Mouse (Mus musculus) ES-Bruce4 (cell line): Measurements from ENCODE around the gene Zyg11b. TPM values are rescaled to one million over a fixed set of nuclear protein-coding genes. Genes with fewer than 3 reads are reported as not detected.

ENCODE experiments used
- H3K27ac ChIP-seq: 2 replicates; pipeline ENCODE4 v1.5.1; 2012; ENCODE audit warnings: low read length, inconsistent platforms; ENCODE audit not compliant: insufficient read depth
- H3K27me3 ChIP-seq: 2 replicates; pipeline ENCODE4 v1.6.1; 2012; ENCODE audit warnings: mild to moderate bottlenecking, low read length, inconsistent platforms; ENCODE audit not compliant: control insufficient read depth, poor library complexity, insufficient read depth, severe bottlenecking
- H3K36me3 ChIP-seq: 2 replicates; pipeline ENCODE4 v1.6.1; 2012; ENCODE audit warnings: inconsistent platforms, mild to moderate bottlenecking, low read length, moderate library complexity; ENCODE audit not compliant: control insufficient read depth, poor library complexity, insufficient read depth, severe bottlenecking
- H3K4me1 ChIP-seq: one replicate; pipeline ENCODE4 v1.8.1; 2011; ENCODE audit warnings: low read length; ENCODE audit not compliant: control insufficient read depth, insufficient read depth
- H3K4me3 ChIP-seq: 2 replicates; pipeline ENCODE4 v1.5.1; 2011; ENCODE audit warnings: low read depth, mild to moderate bottlenecking, low read length
- H3K9ac ChIP-seq: 2 replicates; pipeline ENCODE4 v1.6.1; 2012; ENCODE audit warnings: low read depth, mild to moderate bottlenecking, inconsistent platforms; ENCODE audit not compliant: poor library complexity, severe bottlenecking
- H3K9me3 ChIP-seq: replicated peaks from 2 replicates; pipeline ENCODE4 v1.6.1; 2012; ENCODE audit warnings: mild to moderate bottlenecking, low read length, inconsistent platforms; ENCODE audit not compliant: control insufficient read depth, poor library complexity, insufficient read depth, severe bottlenecking
- CTCF ChIP-seq: IDR thresholded peaks from one replicate; pipeline ENCODE4 v1.8.1; 2011; ENCODE audit warnings: low read depth, low read length
- EP300 ChIP-seq: IDR thresholded peaks from 2 replicates; pipeline ENCODE4 v1.6.1; 2011; ENCODE audit warnings: low read depth, low read length; ENCODE audit not compliant: insufficient read depth
- POLR2A ChIP-seq: IDR thresholded peaks from one replicate; pipeline ENCODE4 v1.8.1; 2011; ENCODE audit warnings: low read length; ENCODE audit not compliant: insufficient read depth
- polyA plus RNA-seq: library from polyadenylated mRNA; stranded (reverse); fragments of >200 nt; gene quantifications from 2 replicates; pipeline ENCODE4 v1.2.4, GENCODE M21; 2011; ENCODE audit warnings: low read depth; ENCODE audit not compliant: missing spikeins, insufficient read depth, insufficient read length

The Zyg11b gene
- polyA plus RNA-seq, 1 experiment: 30.8 TPM

GRCm38 (mm10) chr4:108196277-108196855, 104.5 kb downstream of the Zyg11b start:
- TF ChIP-seq EP300 (no peak), CTCF (no peak), POLR2A (no peak)
- Histone ChIP-seq H3K9me3 (no peaks in the 10 kb centered on the region), H3K27ac (no peak overlapping the region), H3K9ac (no peak overlapping the region), H3K27me3 (no peaks in the 10 kb centered on the region), H3K4me1 (no peaks in the 10 kb centered on the region), H3K4me3 (peak overlapping the region; percentile 29; the same call in 1 of the 2 replicates), H3K36me3 (peaks cover 12% of the 10 kb centered on the region)

GRCm38 (mm10) chr4:108192821-108193323, 108.0 kb downstream of the Zyg11b start:
- Histone ChIP-seq H3K36me3 (peaks cover 19% of the 10 kb centered on the region), H3K4me3 (peak overlapping the region; percentile 59), H3K27ac (no peak overlapping the region), H3K9me3 (no peaks in the 10 kb centered on the region), H3K4me1 (no peaks in the 10 kb centered on the region), H3K9ac (peak overlapping the region; percentile 71), H3K27me3 (no peaks in the 10 kb centered on the region)
- no peak for TF ChIP-seq EP300
- no peak for TF ChIP-seq CTCF
- TF ChIP-seq POLR2A: no peak

GRCm38 (mm10) chr4:108182278-108182677, 118.6 kb downstream of the Zyg11b start:
- Histone ChIP-seq H3K27ac (0 out of 2 replicates have a peak overlapping the region, but pooled peaks have one; percentile 40), H3K27me3 (no peaks in the 10 kb centered on the region; the same call in 1 of the 2 replicates), H3K9me3 (peaks cover 5% of the 10 kb centered on the region; the same call in 1 of the 2 replicates), H3K4me3 (no peak overlapping the region), H3K4me1 (peaks cover 3% of the 10 kb centered on the region), H3K36me3 (peaks cover 22% of the 10 kb centered on the region), H3K9ac (no peak overlapping the region)
- TF ChIP-seq EP300 (0 out of 2 replicates have a peak, but pooled peaks have one; percentile 25), CTCF (no peak), POLR2A (no peak)

Other genes starting within 250 kb of the Zyg11b start
- 3.3 and 4.4 TPM in 2 replicates for gene Podn, start 204.7 kb downstream of the Zyg11b start, polyA plus RNA-seq
- gene Scp2, start 156.1 kb downstream of the Zyg11b start, polyA plus RNA-seq: 54.4 and 62.8 TPM in 2 replicates
- 51.1 and 52.8 TPM in 2 replicates for gene Echdc2, start 135.7 kb downstream of the Zyg11b start, polyA plus RNA-seq
- gene Zyg11a, start 83.0 kb downstream of the Zyg11b start, polyA plus RNA-seq: 22.3 and 23.2 TPM in 2 replicates
- gene Coa7, start 27.0 kb upstream of the Zyg11b start, polyA plus RNA-seq: 53.6 and 62.0 TPM in 2 replicates
- 1.2 and 1.4 TPM in 2 replicates for gene Shisal2a, start 82.3 kb upstream of the Zyg11b start, polyA plus RNA-seq
- 11.3 and 11.5 TPM in 2 replicates for gene Gpx7, start 105.9 kb upstream of the Zyg11b start, polyA plus RNA-seq
- gene Tut4, start 158.3 kb upstream of the Zyg11b start, polyA plus RNA-seq: 75.9 and 88.3 TPM in 2 replicates